Mouse (Mus musculus): ENCODE results near the gene Cdk19.

- TF ChIP-seq POLR2A (IDR thresholded peaks at IDR 0.05; ENCODE audit: insufficient read depth, low read depth, low read length) (no peak), CTCF (IDR thresholded peaks at IDR 0.05; ENCODE audit: insufficient read depth, low read depth, low read length) (no peak)
Observed at GRCm38 (mm10) chr10:40435402-40435801, 96.0 kb downstream of the Cdk19 start.
